Mouse (Mus musculus): Measurements from ENCODE around the gene Slc35a5. TPM values are rescaled to one million over a fixed set of nuclear protein-coding genes. Genes with fewer than 3 reads are reported as not detected.

The Slc35a5 gene
- polyA plus RNA-seq, 1 experiment from 2014 or later = 14.9 TPM

DNA sequence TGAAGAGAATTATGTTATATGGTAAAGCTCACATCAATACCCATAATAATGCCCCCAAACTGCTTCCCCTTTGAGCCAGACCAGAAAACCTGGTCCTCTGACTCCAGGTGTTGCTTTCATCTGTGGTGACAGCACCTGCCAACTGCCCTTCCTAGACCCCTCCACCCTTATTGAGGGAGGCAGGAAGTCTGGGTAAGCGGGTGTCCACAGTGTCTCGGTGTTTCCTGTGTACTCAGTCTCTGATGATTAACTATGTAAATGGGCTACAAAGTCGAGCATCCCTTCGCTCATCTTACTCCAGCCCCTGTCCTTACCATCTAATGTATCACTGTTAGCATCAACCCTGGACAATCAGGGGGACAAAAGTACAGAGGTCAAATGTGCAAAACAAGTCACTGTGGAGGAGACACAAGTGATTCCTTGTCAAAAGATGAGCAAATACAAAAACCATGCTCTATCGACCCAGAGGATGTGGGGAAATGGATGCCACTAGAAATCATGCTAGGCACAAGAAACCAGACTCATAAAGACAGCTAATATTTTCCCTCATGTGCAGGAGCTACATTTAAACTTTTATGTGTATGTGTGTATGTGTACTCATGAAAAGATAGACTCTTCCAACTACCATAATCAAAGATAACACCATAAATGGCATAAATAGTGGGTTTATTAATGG is 50.2 kb downstream of the Slc35a5 start:
- Histone ChIP-seq H3K4me3 (no peak overlapping the region), H3K4me2 (no peak overlapping the region), H3K4me1 (peaks cover 6% of the 10 kb centered on the region; the same call in 1 of the 2 replicates), H3K27me3 (no peaks in the 10 kb centered on the region), H3K9ac (no peak overlapping the region), H3K36me3 (0 out of 2 replicates have a peak, but pooled peaks cover 4% of the 10 kb centered on the region), H3K27ac (no peak overlapping the region), H3K9me3 (no peaks in the 10 kb centered on the region)
- 66% methylated on average over 5 of the region's 5 CpGs for WGBS
- no peak for ATAC-seq (ENCODE audit: insufficient number of reproducible peaks, low FRiP score, low TSS enrichment, low read depth)

DNA sequence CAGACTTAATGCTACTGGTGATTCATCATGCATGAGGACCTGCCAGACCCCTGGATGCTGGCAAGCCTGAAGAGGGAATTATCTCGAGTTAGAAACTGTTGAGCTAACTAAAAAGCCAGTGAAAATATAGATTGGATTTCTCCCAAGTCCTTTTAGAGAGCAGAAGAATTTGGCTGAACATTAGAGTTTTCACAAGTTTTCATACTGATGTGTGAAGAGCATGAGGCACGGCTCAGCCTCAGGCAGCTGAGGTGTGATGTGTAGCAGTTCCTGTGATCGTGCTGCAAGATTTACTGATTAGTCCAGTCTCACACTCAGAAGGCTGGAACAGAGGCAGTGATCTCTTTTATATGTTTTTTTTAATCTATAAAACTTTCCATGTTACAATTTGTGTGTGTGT is 53.5 kb downstream of the Slc35a5 start:
- H3K4me1 ChIP-seq = no peaks in the 10 kb centered on the region
- no peak overlapping the region for H3K27ac ChIP-seq
- no peak overlapping the region for H3K4me3 ChIP-seq
- no peaks in the 10 kb centered on the region for H3K9me3 ChIP-seq
- ATAC-seq (ENCODE audit: insufficient number of reproducible peaks, low FRiP score, low TSS enrichment, low read depth) = no peak
- no peaks in the 10 kb centered on the region for H3K36me3 ChIP-seq
- no peaks in the 10 kb centered on the region for H3K27me3 ChIP-seq
- WGBS = 32% methylated on average over 3 of the region's 3 CpGs
- H3K4me2 ChIP-seq = no peak overlapping the region
- no peak overlapping the region for H3K9ac ChIP-seq

DNA sequence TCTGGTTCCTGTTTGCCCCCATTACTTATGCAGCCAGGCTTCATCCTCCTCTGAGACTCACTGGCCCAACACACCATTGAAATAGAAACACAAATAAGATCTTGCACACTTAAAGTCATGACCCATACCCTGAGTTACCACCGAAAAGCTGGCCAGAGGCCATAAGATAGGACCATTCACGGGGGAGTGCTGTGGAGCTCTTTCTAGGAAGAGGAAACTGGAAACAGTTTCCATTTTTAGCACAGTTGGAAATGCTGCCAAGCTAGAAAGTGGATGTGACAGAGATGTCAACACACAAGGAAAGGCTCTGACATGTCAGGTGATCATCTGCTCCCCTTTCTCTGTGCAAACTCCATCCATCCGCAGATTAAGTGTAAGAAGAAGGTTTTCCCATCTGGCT is 57.6 kb downstream of the Slc35a5 start:
- Histone ChIP-seq H3K9ac (no peak overlapping the region), H3K36me3 (no peaks in the 10 kb centered on the region), H3K27ac (no peak overlapping the region), H3K4me3 (no peak overlapping the region), H3K4me1 (peaks cover 22% of the 10 kb centered on the region), H3K9me3 (no peaks in the 10 kb centered on the region), H3K4me2 (no peak overlapping the region), H3K27me3 (no peaks in the 10 kb centered on the region)
- no peak for ATAC-seq (ENCODE audit: insufficient number of reproducible peaks, low FRiP score, low TSS enrichment, low read depth)
- 68% methylated on average over 3 of the region's 3 CpGs for WGBS

DNA sequence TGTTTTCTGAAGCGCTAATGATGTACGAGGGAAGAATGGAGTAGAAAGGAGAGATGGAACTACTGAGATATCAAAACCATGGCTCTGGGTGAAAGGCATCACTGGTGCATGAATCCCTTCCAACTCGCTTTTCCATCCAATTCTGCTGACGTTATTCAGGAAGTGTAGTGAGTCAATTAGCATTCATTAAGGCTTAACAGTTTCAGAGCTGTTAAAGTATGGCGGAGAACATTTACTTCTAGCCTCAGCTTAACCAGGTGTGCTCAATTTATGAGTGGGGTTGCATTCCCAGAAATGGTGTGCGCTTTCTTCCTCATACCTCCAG is 59.7 kb downstream of the Slc35a5 start:
- H3K4me3 ChIP-seq = peak overlapping the region; percentile 16; the same call in 1 of the 2 replicates

DNA sequence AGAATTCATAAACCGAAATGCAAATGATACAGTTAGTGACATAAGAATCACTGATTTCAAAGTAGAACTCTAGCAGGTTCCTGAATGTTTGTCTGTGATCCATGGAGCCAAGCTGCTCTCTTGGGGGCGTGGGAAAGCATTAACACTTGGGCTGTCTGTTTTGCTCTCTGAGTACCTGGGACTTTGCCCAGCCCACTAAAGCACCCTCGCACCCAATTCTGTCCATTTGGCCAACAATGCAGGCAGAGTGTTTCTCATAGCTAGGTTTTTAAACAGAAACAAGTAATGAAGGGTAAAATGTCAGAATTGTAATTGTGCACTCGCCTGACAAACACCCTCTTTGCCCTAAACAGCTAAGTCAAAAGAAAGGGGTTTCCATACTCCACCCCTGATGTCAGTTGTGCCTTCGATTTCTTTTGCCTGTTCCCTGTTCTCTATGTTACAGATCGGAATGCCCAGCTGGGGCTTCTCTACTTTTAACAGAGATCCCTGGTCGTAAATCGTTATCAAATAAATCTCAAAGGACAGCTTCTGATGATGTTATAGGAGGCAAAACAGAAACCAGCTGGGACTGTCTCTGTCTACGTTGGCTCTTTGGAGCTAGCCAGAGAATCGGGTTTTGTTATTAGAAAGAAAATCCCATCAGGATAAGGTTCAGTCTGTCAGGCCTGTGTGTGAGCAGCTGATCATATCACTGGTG is 60.2 kb downstream of the Slc35a5 start:
- Histone ChIP-seq H3K4me2 (peak overlapping the region; percentile 34), H3K9me3 (no peaks in the 10 kb centered on the region), H3K36me3 (no peaks in the 10 kb centered on the region), H3K27me3 (no peaks in the 10 kb centered on the region), H3K4me3 (peak overlapping the region; percentile 16), H3K4me1 (peaks cover 45% of the 10 kb centered on the region), H3K27ac (0 out of 2 replicates have a peak overlapping the region, but pooled peaks have one; percentile 17), H3K9ac (no peak overlapping the region)
- ATAC-seq (ENCODE audit: insufficient number of reproducible peaks, low FRiP score, low TSS enrichment, low read depth) = no peak
- 39% methylated on average over 10 of the region's 10 CpGs for WGBS

More for the DNA sequence above, 59.7 kb downstream of the Slc35a5 start:
- H3K36me3 ChIP-seq = no peaks in the 10 kb centered on the region
- no peak overlapping the region for H3K9ac ChIP-seq
- H3K27me3 ChIP-seq = no peaks in the 10 kb centered on the region
- H3K4me1 ChIP-seq = peaks cover 42% of the 10 kb centered on the region
- peak overlapping the region; percentile 34 for H3K4me2 ChIP-seq
- no peaks in the 10 kb centered on the region for H3K9me3 ChIP-seq
- 0 out of 2 replicates have a peak overlapping the region, but pooled peaks have one; percentile 17 for H3K27ac ChIP-seq
- 33% methylated on average over 6 of the region's 6 CpGs for whole genome bisulfite sequencing
- ATAC-seq (ENCODE audit: insufficient number of reproducible peaks, low FRiP score, low TSS enrichment, low read depth) = no peak

DNA sequence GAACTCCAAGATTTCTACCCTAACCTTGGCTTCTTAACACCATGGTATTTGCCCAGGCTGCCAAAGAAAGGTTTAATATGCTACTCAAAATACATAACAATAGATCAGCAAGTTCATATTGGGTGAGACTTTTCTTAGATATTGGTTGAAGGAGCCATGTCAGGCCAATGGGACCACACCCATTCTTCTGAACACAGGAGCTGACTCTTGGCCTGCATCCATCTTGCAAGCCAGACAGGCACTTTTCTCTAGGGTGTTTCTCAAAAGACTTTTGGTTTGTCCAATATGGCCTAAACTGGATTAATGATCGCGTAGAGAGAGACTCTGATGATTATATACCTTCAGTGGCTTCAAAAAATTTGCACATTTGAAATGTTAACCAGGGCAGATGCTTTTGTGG is 61.0 kb downstream of the Slc35a5 start:
- Histone ChIP-seq H3K4me1 (peaks cover 53% of the 10 kb centered on the region), H3K9ac (no peak overlapping the region), H3K36me3 (no peaks in the 10 kb centered on the region), H3K9me3 (no peaks in the 10 kb centered on the region), H3K4me2 (peak overlapping the region; percentile 20; the same call in 1 of the 2 replicates), H3K27me3 (no peaks in the 10 kb centered on the region), H3K27ac (no peak overlapping the region), H3K4me3 (peak overlapping the region; percentile 8; the same call in 1 of the 2 replicates)
- no peak for ATAC-seq (ENCODE audit: insufficient number of reproducible peaks, low FRiP score, low TSS enrichment, low read depth)
- 89% methylated on average over 2 of the region's 2 CpGs for WGBS

DNA sequence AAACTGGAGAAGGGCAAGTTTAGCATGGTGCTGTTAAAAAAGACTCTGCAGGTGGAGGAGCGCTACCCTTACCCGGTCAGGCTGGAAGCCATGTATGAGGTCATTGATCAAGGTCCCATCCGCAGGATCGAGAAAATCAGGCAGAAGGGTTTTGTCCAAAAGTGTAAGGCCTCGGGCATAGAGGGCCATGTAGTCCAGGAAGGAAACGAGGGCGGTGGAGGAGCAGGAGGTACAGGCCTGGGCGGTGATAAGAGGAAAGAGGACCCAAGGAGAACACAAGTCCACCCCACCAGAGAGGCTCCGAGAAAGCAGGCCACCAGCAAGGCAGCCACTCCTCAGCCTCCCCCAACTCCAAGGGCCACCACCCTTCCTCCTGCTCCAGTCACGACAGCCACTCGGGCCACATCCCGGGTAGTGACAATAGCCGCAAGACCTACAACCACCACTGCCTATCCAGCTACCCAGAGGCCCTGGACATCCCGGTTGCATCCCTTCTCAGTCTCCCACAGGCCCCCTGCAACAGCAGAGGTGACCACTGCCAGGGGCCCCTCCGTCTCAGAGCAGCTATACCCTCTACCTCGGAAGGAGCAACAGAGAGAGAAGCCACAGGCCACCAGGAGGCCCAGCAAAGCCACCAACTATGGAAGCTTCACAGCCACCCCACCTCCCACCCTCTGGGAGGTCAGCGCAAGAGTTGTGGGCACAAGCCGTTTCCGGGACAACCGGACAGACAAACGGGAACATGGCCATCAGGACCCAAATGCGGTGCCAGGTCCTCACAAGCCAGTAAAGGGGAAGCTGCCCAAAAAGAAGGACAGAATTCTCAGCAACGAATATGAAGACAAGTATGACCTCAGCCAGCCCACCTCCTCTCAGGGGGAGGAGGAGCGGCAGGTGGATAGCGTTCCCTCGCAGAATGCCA is 62.7 kb downstream of the Slc35a5 start:
- H3K4me1 ChIP-seq = peaks cover 54% of the 10 kb centered on the region
- H3K9ac ChIP-seq = no peak overlapping the region
- WGBS = 90% methylated on average over 26 of the region's 26 CpGs
- H3K27ac ChIP-seq = no peak overlapping the region
- no peaks in the 10 kb centered on the region for H3K27me3 ChIP-seq
- H3K4me3 ChIP-seq = no peak overlapping the region
- no peaks in the 10 kb centered on the region for H3K36me3 ChIP-seq
- H3K9me3 ChIP-seq = no peaks in the 10 kb centered on the region
- ATAC-seq (ENCODE audit: insufficient number of reproducible peaks, low FRiP score, low TSS enrichment, low read depth) = no peak
- H3K4me2 ChIP-seq = peak overlapping the region; percentile 61

DNA sequence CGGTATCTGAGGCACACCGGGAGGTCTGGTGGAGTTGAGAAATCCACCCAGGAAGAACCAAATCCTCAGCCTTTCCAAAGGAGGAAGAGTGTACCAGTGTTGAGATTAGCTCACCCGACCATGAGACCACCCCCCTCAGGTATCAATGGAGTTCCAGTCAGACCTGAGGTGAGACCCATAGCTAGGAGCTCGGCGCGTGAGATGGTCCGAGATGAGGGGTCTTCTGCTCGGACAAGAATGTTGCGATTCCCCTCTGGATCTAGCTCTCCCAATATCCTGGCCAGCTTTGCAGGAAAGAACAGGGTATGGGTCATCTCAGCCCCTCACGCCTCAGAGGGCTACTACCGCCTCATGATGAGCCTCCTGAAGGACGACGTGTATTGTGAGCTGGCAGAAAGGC is 63.5 kb downstream of the Slc35a5 start:
- peak overlapping the region; percentile 61 for H3K4me2 ChIP-seq
- H3K9me3 ChIP-seq = no peaks in the 10 kb centered on the region
- H3K4me3 ChIP-seq = peak overlapping the region; percentile 49
- H3K36me3 ChIP-seq = no peaks in the 10 kb centered on the region
- H3K27me3 ChIP-seq = no peaks in the 10 kb centered on the region
- no peak for ATAC-seq (ENCODE audit: insufficient number of reproducible peaks, low FRiP score, low TSS enrichment, low read depth)
- no peak overlapping the region for H3K27ac ChIP-seq
- no peak overlapping the region for H3K9ac ChIP-seq
- WGBS = 86% methylated on average over 13 of the region's 13 CpGs
- H3K4me1 ChIP-seq = peaks cover 54% of the 10 kb centered on the region

DNA sequence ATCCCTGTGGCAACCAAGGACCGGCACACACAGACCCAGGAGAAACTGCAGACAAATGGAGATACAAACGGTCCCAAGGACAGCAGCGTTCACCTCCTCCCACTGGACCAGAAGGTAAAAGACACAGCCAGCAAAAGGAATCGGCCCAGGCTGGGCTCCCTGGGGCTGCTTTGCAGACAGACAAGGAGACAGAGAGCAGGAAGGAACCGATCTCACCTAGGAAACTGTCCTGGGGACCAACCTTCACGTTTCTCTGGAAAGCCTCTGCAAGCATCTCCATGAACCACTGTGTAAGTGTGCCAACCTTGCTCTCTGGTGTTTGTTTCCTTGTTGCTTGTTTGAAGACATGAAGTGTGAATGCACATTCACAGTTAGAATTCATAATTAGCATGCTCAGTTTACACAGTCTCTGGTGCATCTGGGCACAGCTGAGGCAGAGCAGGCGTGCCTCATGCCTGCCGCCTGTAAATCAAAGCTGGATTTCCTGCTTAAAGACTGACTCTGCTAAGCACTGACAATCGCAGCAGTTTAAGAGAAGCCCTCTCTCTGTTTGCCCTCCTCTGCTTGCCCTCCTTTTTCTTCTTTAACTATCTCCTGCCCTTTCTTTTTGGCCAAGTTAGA is 64.3 kb downstream of the Slc35a5 start:
- H3K9ac ChIP-seq = peak overlapping the region; percentile 48
- H3K36me3 ChIP-seq = no peaks in the 10 kb centered on the region
- H3K9me3 ChIP-seq = no peaks in the 10 kb centered on the region
- H3K4me3 ChIP-seq = peak overlapping the region; percentile 49
- H3K4me1 ChIP-seq = peaks cover 58% of the 10 kb centered on the region
- 2% methylated on average over 9 of the region's 9 CpGs for WGBS
- H3K4me2 ChIP-seq = peak overlapping the region; percentile 61
- H3K27me3 ChIP-seq = no peaks in the 10 kb centered on the region
- peak overlapping the region; percentile 88 for H3K27ac ChIP-seq
- no peak for ATAC-seq (ENCODE audit: insufficient number of reproducible peaks, low FRiP score, low TSS enrichment, low read depth)

DNA sequence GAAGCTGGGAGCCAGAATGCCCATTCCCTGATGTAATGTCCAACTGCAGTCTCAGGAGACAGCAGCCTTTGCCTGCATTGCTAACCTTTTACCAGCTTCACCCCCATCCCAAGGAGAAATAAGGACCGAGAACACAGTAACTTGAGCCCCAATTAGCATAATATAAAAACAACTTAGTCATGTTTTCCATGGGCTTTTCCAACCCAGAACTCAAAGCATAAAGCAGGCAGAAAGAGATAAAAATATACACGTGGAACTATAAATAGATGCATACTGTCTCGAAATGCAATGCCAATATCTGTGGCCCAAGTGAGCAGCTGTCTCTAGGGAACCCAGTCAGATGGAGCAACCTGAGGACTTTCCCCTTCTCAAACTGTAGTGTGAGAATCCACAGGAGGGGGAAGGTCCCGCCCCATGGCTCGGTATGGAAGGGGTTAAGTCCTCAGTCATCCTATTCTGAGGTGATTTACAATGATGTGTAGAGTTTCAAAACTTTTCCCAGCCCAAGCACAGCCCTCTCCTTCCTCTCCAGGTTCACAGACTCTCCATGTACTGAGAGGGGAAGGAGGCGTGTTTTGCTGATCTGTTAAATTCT is 65.3 kb downstream of the Slc35a5 start, which contains the start of gene Ccdc80:
TSS of gene Ccdc80 (plus strand) at position 266 of the 595 bp plus-strand sequence.
- Histone ChIP-seq H3K27me3 (no peaks in the 10 kb centered on the region), H3K36me3 (no peaks in the 10 kb centered on the region), H3K4me2 (peak within 1 kb of the TSS; percentile 61), H3K9ac (peak within 1 kb of the TSS; percentile 48), H3K4me3 (peak within 1 kb of the TSS; percentile 49), H3K4me1 (peaks cover 48% of the 10 kb centered on the region), H3K9me3 (no peaks in the 10 kb centered on the region), H3K27ac (peak within 1 kb of the TSS; percentile 88)
- 3% methylated on average over 6 of the region's 6 CpGs for WGBS
- ATAC-seq (ENCODE audit: insufficient number of reproducible peaks, low FRiP score, low TSS enrichment, low read depth) = peak; percentile 54

DNA sequence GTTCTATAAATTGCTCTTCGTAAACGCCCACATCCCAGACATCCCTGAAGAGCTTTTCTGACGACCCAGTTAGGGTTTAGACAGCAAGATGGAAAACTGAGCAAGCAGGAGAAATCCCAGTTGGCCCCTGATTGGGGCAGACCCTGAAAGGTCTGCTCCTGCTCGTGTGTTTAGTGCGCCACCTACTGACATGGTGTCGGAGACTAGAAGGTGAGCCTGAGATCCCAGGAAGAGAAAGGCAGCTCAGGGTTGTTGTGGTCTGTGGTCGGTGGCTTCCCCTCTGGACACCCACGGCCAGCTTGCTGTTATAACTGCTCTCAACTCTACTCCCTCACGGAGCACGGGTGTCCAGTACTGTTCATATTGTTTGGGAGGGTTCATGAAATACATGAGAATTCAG is 68.5 kb downstream of the Slc35a5 start:
- no peaks in the 10 kb centered on the region for H3K36me3 ChIP-seq
- no peak overlapping the region for H3K27ac ChIP-seq
- no peaks in the 10 kb centered on the region for H3K9me3 ChIP-seq
- no peak overlapping the region for H3K4me3 ChIP-seq
- no peak overlapping the region for H3K4me2 ChIP-seq
- no peaks in the 10 kb centered on the region for H3K27me3 ChIP-seq
- ATAC-seq (ENCODE audit: insufficient number of reproducible peaks, low FRiP score, low TSS enrichment, low read depth) = peak; percentile 61; the same call in 1 of the 2 replicates
- WGBS = 6% methylated on average over 10 of the region's 10 CpGs
- no peak overlapping the region for H3K9ac ChIP-seq
- peaks cover 27% of the 10 kb centered on the region for H3K4me1 ChIP-seq

All from limb, embryonic 15.5 days (tissue).